Mouse (Mus musculus) cerebellum, postnatal 36 days (tissue): ENCODE measurements around the gene H2-M9.

ENCODE experiments used
- DNase-seq, 2 experiments: peaks; one replicate each; pipeline ENCODE4 v3.0.0; 2021 to 2022; ENCODE audit warnings: mixed read lengths in 2 of 2

H2-M9 gene

GRCm38 (mm10) chr17:36642566-36642965 lies at the start of gene H2-M9:
Gene H2-M9, minus strand, starts transcription at chr17:36642666.
- DNase-seq, result no peak

GRCm38 (mm10) chr17:36672119-36672518 lies 29.7 kb upstream of the H2-M9 start, which contains the start of gene H2-M1:
Gene H2-M1, minus strand, starts transcription at chr17:36672219.
- no peak for DNase-seq
